Mouse (Mus musculus) kidney, adult 9 months (tissue): Measurements from ENCODE around the gene Olfr54.
"Not testable (repeated sequence)": the region's sequence is repeated elsewhere in the genome, so short reads cannot be mapped to it uniquely, and the experiment has no call there.

Source experiments
- DNase-seq: peaks from one replicate; pipeline ENCODE4 v3.0.0; 2022

The Olfr54 gene

GRCm38 (mm10) chr11:51013936-51014335 lies at the start of gene Olfr54:
Olfr54 (plus strand) TSS chr11:51014236.
- no peak for DNase-seq

GRCm38 (mm10) chr11:50964886-50965285 lies 49.1 kb upstream of the Olfr54 start:
- peak; percentile 69 for DNase-seq

- DNase-seq, result no peak
These were observed 47.8 kb upstream of the Olfr54 start, which contains the start of gene Olfr1378 for GRCm38 (mm10) chr11:50966230-50966629. Olfr1378 (plus strand) TSS chr11:50966530.

GRCm38 (mm10) chr11:50977216-50977615 lies 36.8 kb upstream of the Olfr54 start:
- DNase-seq, result no peak

GRCm38 (mm10) chr11:50981667-50982066 lies 32.4 kb upstream of the Olfr54 start, which contains the start of gene Olfr1377:
Olfr1377 (plus strand) TSS chr11:50981967.
- DNase-seq, result no peak

- no peak for DNase-seq
These were observed 10.7 kb upstream of the Olfr54 start, which contains the start of gene Olfr51 for GRCm38 (mm10) chr11:51003296-51003695. Olfr51 (plus strand) TSS chr11:51003596.

- DNase-seq, result peak; percentile 38
These were observed 2.2 kb upstream of the Olfr54 start for GRCm38 (mm10) chr11:51011821-51012220.

- no peak for DNase-seq
These were observed 2.3 kb downstream of the Olfr54 start for GRCm38 (mm10) chr11:51016341-51016740.

GRCm38 (mm10) chr11:51026811-51027210 lies 12.8 kb downstream of the Olfr54 start:
- DNase-seq, result peak; percentile 28

- DNase-seq, result peak; percentile 58
These were observed 15.3 kb downstream of the Olfr54 start for GRCm38 (mm10) chr11:51029381-51029780.

GRCm38 (mm10) chr11:51030225-51030624 lies 16.2 kb downstream of the Olfr54 start:
- peak; percentile 30 for DNase-seq

- DNase-seq, result peak; percentile 37
These were observed 18.8 kb downstream of the Olfr54 start for GRCm38 (mm10) chr11:51032851-51033250.

- not testable (repeated sequence) for DNase-seq
These were observed 20.1 kb downstream of the Olfr54 start for GRCm38 (mm10) chr11:51034141-51034540.

GRCm38 (mm10) chr11:51035951-51036350 lies 21.9 kb downstream of the Olfr54 start:
- DNase-seq, result peak; percentile 48

GRCm38 (mm10) chr11:51044776-51045175 lies 30.7 kb downstream of the Olfr54 start:
- DNase-seq, result not testable (repeated sequence)

- DNase-seq, result peak; percentile 19
These were observed 33.8 kb downstream of the Olfr54 start, which contains the start of gene Olfr1375 for GRCm38 (mm10) chr11:51047809-51048208. Olfr1375 (plus strand) TSS chr11:51048109.

- no peak for DNase-seq
These were observed 37.6 kb downstream of the Olfr54 start for GRCm38 (mm10) chr11:51051678-51052077.

- peak; percentile 10 for DNase-seq
These were observed 39.2 kb downstream of the Olfr54 start for GRCm38 (mm10) chr11:51053230-51053629.

GRCm38 (mm10) chr11:51059151-51059571 lies 45.1 kb downstream of the Olfr54 start, which contains the start of gene Zfp354a:
Zfp354a (plus strand) TSS chr11:51059257.
- DNase-seq, result peak; percentile 81

GRCm38 (mm10) chr11:51059640-51060039 lies 45.6 kb downstream of the Olfr54 start:
- peak; percentile 6 for DNase-seq

GRCm38 (mm10) chr11:51060981-51061380 lies 46.9 kb downstream of the Olfr54 start:
- peak; percentile 86 for DNase-seq

GRCm38 (mm10) chr11:51063276-51063675 lies 49.2 kb downstream of the Olfr54 start:
- no peak for DNase-seq

GRCm38 (mm10) chr11:51063841-51064240 lies 49.8 kb downstream of the Olfr54 start:
- DNase-seq, result no peak
